Mouse (Mus musculus) ES-CJ7 (cell line): ENCODE measurements at regions not wholly inside any gene's neighbourhood (a gene's known extent, or its start where the extent isn't known, plus 50 kb on each side); places are given as distances from the start of the nearest gene placed in this dataset.

Experiments
- DNase-seq: peaks from one replicate; pipeline ENCODE4 v3.0.0; 2011; ENCODE audit warnings: low read depth, low spot score

GRCm38 (mm10) chr11:66605998-66606397 lies 80.2 kb upstream of the Shisa6 start:
- no peak for DNase-seq

DNA sequence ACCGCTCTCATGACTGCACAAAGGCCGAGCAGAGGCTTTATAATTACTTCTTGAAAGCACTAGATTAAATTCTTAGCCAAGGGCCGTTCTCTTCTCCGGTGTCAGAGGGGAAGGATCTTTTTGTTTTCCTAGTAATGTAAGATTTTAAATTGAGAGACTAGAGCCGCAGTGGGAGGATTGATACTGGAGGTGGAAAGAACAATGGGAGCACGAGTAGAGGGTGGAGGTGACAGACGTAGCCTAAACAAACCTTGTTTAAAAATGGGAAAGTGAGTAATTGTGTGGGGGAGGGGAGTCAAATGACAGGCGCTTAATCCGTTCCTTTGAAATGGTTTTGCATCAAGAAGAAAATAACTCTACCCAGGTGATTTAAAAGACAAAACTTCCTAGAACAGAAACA lies 80.9 kb upstream of the Shisa6 start:
- DNase-seq = no peak

DNA sequence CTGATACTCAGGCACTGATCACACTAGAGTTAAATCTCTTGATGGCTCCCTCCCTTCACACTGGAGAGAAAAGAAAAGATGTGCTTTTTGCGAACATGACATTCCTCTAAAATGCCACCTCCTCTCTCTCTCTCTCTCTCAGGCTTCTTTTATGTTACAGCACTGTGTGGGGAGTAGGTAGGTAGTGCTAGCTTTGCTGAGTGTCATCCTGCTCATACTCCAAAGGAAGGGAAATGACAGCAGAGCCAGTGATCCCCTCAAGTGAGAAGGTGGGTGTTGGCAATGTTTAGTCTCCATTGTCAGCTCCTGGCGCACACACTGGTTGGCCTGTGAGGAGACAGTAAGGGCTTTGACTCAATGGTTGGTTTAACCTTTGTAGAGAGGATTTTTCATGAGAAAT lies 84.0 kb upstream of the Shisa6 start:
- no peak for DNase-seq

DNA sequence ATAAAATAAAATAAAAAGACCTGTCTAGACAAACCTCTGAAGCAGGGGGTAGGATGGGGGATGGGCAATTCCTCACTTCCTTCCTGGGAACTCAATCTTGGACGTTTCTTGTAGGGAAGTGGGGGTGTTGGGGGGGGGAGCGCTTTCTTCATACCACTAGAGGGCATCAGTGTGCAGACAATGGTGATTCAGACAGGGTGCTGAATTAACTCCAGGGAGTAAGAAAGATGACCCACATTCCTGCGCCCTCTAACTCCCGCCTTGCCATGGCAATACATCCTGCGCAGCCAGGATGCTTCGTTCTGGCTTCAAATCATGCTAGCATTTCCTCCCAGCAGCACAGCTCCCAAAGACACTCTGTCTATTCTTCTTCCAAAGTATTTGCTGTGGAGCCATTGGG lies 87.4 kb upstream of the Shisa6 start:
- peak; percentile 69 for DNase-seq

GRCm38 (mm10) chr11:66625491-66625890 lies 99.7 kb upstream of the Shisa6 start:
- no peak for DNase-seq

DNA sequence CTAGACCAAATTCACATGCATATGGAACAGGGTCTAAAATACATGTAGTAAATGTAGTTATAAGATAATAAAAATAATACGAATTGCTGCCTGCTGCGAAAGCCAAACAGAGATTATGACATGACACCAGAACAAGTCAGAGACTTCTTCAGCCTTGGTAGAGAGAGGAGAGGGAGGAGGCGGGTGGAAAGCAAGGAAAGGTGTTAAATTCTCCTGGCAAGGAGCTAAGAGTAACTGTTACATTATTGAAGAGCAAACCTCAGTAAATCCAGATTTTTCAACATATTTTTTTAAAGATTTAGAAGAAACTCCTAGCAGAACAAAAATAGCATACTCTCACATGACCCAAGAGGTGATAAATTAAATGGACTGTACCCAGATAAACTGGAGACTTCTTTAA lies 131.0 kb upstream of the Shisa6 start:
- no peak for DNase-seq

DNA sequence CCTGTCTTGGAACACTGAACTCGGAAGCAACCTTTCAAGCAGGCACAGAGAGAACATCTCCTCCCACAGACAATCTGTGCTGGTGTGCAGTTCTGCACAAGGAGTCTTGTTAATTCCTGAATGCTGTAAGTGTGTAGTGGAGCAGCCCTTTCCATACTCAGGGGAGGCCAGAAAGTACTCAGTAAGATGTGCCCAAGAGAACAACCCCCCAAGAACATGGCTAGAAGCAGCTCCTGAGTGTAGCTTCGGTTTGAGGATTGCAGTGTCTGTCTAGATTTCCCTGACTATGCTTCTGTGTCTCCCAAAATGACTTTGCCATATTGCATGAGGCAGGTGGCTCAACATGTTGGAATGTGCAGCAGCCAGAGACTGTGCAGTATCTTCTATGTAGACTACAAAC lies 148.8 kb upstream of the Shisa6 start:
- no peak for DNase-seq

- DNase-seq = no peak
Measured at GRCm38 (mm10) chr11:66680057-66680621, 154.4 kb upstream of the Shisa6 start.

DNA sequence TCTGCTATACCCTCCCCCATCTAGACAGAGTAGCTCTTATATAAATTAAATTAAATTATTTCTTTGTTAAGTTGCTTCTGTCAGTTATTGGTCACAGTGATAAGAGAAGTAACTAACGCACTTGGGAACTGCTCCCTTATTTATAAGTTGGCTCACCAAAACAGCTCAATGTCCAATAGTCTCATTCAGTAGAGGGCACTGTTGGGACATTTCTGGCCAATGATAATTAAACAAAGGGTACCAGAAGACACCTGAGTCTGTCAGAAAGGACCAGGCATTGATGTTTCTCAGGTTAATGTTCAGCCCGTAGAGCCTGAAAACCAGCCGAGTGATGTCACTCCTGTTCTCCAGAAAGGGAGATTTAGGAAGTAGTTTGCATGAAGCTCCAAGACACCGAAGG lies 156.1 kb upstream of the Shisa6 start:
- no peak for DNase-seq

GRCm38 (mm10) chr11:66684181-66684580 lies 158.4 kb upstream of the Shisa6 start:
- DNase-seq = no peak

- peak; percentile 7 for DNase-seq
Measured at GRCm38 (mm10) chr11:66694651-66695266, 169.0 kb upstream of the Shisa6 start.

- DNase-seq = peak; percentile 75
Measured at GRCm38 (mm10) chr11:66696791-66697190, 171.0 kb upstream of the Shisa6 start.

GRCm38 (mm10) chr11:66745479-66745878 lies 166.3 kb upstream of the Pirt start:
- no peak for DNase-seq

GRCm38 (mm10) chr11:66789997-66790396 lies 121.8 kb upstream of the Pirt start:
- DNase-seq = no peak

- DNase-seq = no peak
Measured at GRCm38 (mm10) chr11:66806887-66807286, 104.9 kb upstream of the Pirt start.

DNA sequence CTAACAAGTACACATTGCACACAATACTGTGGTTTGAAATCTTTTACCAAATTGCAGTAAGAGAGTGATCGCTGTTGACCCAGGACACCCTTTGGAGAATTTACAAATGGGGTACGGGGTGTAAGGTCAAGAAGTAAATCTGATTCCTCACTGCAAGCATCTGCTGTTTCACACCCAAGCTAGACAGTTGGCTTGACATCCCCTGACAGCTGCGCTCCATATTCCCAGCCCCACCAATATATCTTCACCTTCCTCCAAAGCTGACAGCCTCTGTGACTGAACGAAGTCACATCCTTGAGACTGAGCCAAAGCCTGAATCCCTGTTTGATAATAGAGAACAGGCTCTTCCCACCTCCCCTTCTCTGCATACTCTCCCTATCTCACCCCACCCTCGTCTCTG lies 98.5 kb upstream of the Pirt start:
- DNase-seq = no peak

DNA sequence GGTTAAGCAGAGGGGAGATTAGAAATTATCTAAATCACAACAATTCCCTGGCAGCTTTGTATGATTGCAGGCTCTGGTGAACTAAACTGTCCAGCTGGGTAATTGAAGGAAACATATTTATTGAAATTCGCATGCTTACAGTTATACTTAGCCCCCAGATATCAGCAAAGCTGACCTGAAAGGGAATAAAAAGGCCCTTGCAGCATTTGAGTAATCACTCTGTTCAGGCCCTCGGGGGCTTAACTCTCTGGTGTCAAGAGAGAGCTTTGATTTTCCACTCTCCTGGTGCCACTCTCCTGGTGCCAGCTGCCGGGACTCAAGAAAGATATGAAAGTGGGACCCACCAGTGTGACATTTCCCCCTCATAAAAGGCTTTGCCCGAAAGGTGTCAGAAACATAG lies 98.0 kb upstream of the Pirt start:
- DNase-seq = no peak

DNA sequence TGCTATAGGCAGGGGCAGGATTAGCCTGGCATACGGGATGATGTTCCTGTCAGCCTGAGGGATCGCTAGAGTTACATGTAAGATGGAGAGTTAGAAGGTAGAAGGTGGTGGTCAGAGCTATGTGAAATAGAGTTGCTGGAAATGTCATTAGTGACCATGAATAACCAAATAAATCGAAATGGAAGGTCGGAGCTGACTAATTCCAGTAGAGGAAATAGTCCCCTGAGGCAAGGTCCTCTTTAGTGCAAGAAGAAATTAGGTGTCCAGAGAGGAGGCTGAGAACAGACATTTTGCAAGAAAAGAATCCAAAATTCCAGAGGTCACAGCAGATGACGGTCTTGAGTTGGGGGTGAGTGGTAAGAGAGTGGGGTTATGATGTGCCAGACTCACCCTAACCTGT lies 75.9 kb upstream of the Pirt start:
- DNase-seq = no peak

- no peak for DNase-seq
Measured at GRCm38 (mm10) chr11:66836633-66837380, 75.0 kb upstream of the Pirt start.

- no peak for DNase-seq
Measured at GRCm38 (mm10) chr11:66845238-66845637, 66.5 kb upstream of the Pirt start.

- DNase-seq = no peak
Measured at GRCm38 (mm10) chr11:66846043-66846775, 65.6 kb upstream of the Pirt start.
